Mouse (Mus musculus): ENCODE results near the gene Gm9936.

- no peak for TF ChIP-seq POLR2A (IDR thresholded peaks at IDR 0.05; ENCODE audit: low read depth, low read length)
- no peak for TF ChIP-seq CTCF (IDR thresholded peaks at IDR 0.05; ENCODE audit: borderline replicate concordance, insufficient read depth, low read length)
These were observed 40.4 kb upstream of the Gm9936 start for GRCm38 (mm10) chr5:114898857-114899256.

Data from embryonic fibroblast, embryonic 13.5 days (primary cell).